Mouse (Mus musculus) heart, adult 2 months (tissue): ENCODE results near the gene Dpep2nb.

Source experiments
- CTCF ChIP-seq: fragments of 200-600 bp; IDR thresholded peaks from 2 replicates; pipeline ENCODE4 v1.8.1; 2022; ENCODE audit warnings: antibody characterized with exemption, mild to moderate bottlenecking, moderate library complexity
- POLR2A ChIP-seq: fragments of 200-500 bp; IDR thresholded peaks from 2 replicates; pipeline ENCODE4 v1.6.1; 2011; ENCODE audit warnings: mild to moderate bottlenecking, low read depth, low read length, control low read depth; ENCODE audit not compliant: insufficient read depth

DNA sequence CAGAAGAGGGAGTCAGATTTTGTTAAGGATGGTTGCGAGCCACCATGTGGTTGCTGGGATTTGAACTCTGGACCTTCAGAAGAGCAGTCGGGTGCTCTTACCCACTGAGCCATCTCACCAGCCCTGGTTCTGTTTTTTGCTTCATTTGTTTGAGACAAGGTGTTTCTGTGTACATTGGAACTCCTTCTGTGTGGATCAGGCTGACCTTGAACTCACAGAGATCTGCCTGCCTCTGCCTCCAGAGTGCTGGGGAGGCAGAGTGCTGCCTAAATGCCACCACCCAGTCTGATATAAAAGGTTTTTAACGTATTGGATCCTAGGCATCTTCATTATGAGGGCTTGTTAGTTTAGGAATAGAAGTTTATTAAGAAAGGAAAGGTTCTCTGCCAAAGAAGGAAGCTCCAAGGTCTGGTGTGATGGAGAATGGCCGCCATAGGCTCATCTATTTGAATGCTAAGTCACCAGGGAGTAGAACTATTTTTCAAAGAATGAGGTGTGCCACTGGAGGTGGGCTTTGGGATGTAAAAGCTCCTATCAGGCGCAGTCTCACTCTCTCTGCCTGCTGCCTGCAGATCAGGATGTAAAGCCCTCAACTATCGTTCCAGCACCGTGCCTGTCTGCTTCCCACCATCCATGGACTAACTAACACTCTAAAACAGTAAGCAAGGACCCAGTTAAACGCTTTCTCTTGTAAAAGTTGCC lies 34.6 kb downstream of the Dpep2nb start:
- TF ChIP-seq CTCF, result no peak
- no peak for TF ChIP-seq POLR2A
